Mouse (Mus musculus): Measurements from ENCODE around the gene Kif14. TPM values are rescaled to one million over a fixed set of nuclear protein-coding genes. Genes with fewer than 3 reads are reported as not detected.
"Not testable (repeated sequence)": the region's sequence is repeated elsewhere in the genome, so short reads cannot be mapped to it uniquely, and the experiment has no call there.

Kif14 gene
- polyA plus RNA-seq, 1 experiment from 2014 or later: 6.1 TPM

- H3K4me3 ChIP-seq: no peak overlapping the region
- H3K36me3 ChIP-seq: no peaks in the 10 kb centered on the region
- no peak overlapping the region for H3K27ac ChIP-seq
- no peaks in the 10 kb centered on the region for H3K9me3 ChIP-seq
- peaks cover 18% of the 10 kb centered on the region for H3K4me1 ChIP-seq (replicated peaks)
- H3K27me3 ChIP-seq (ENCODE audit: insufficient read depth, poor library complexity, severe bottlenecking): no peaks in the 10 kb centered on the region
- WGBS: 45% methylated on average over 7 of the region's 7 CpGs
- DNase-seq (ENCODE audit: low spot score): no peak
Measured at GRCm38 (mm10) chr1:136543920-136544319, 77.8 kb downstream of the Kif14 start.

GRCm38 (mm10) chr1:136547068-136547467 is 80.9 kb downstream of the Kif14 start:
- Histone ChIP-seq H3K27me3 (ENCODE audit: insufficient read depth, poor library complexity, severe bottlenecking) (no peaks in the 10 kb centered on the region), H3K4me3 (no peak overlapping the region), H3K27ac (no peak overlapping the region), H3K9me3 (no peaks in the 10 kb centered on the region), H3K4me1 (replicated peaks) (peaks cover 4% of the 10 kb centered on the region; the same call in 1 of the 2 replicates), H3K36me3 (no peaks in the 10 kb centered on the region)
- 91% methylated on average over 2 of the region's 2 CpGs for WGBS
- no peak for DNase-seq (ENCODE audit: low spot score)

- Histone ChIP-seq H3K4me1 (replicated peaks) (no peaks in the 10 kb centered on the region), H3K36me3 (no peaks in the 10 kb centered on the region), H3K27me3 (ENCODE audit: insufficient read depth, poor library complexity, severe bottlenecking) (no peaks in the 10 kb centered on the region), H3K27ac (no peak overlapping the region), H3K9me3 (no peaks in the 10 kb centered on the region), H3K4me3 (no peak overlapping the region)
- DNase-seq (ENCODE audit: low spot score): no peak
- WGBS: 92% methylated on average over 6 of the region's 6 CpGs
Measured at GRCm38 (mm10) chr1:136550285-136550684, 84.1 kb downstream of the Kif14 start.

- Histone ChIP-seq H3K36me3 (no peaks in the 10 kb centered on the region), H3K27me3 (ENCODE audit: insufficient read depth, poor library complexity, severe bottlenecking) (no peaks in the 10 kb centered on the region), H3K4me3 (no peak overlapping the region), H3K4me1 (replicated peaks) (no peaks in the 10 kb centered on the region; the same call in 1 of the 2 replicates), H3K27ac (no peak overlapping the region), H3K9me3 (no peaks in the 10 kb centered on the region)
- peak; percentile 82 for DNase-seq (ENCODE audit: low spot score)
- WGBS: 31% methylated on average over 16 of the region's 16 CpGs
Measured at GRCm38 (mm10) chr1:136550851-136551540, 84.9 kb downstream of the Kif14 start.

GRCm38 (mm10) chr1:136554686-136555085 is 88.5 kb downstream of the Kif14 start:
- Histone ChIP-seq H3K36me3 (no peaks in the 10 kb centered on the region), H3K9me3 (no peaks in the 10 kb centered on the region), H3K27ac (no peak overlapping the region), H3K4me1 (replicated peaks) (no peaks in the 10 kb centered on the region; the same call in 1 of the 2 replicates), H3K27me3 (ENCODE audit: insufficient read depth, poor library complexity, severe bottlenecking) (no peaks in the 10 kb centered on the region), H3K4me3 (no peak overlapping the region)
- DNase-seq (ENCODE audit: low spot score): no peak
- 86% methylated on average over 3 of the region's 3 CpGs for WGBS

GRCm38 (mm10) chr1:136555892-136556291 is 89.7 kb downstream of the Kif14 start:
- H3K9me3 ChIP-seq: no peaks in the 10 kb centered on the region
- DNase-seq (ENCODE audit: low spot score): no peak
- no peaks in the 10 kb centered on the region for H3K36me3 ChIP-seq
- no peak overlapping the region for H3K27ac ChIP-seq
- no peaks in the 10 kb centered on the region for H3K27me3 ChIP-seq (ENCODE audit: insufficient read depth, poor library complexity, severe bottlenecking)
- 56% methylated on average over 7 of the region's 7 CpGs for WGBS
- no peak overlapping the region for H3K4me3 ChIP-seq
- no peaks in the 10 kb centered on the region; the same call in 1 of the 2 replicates for H3K4me1 ChIP-seq (replicated peaks)

GRCm38 (mm10) chr1:136556643-136557042 is 90.5 kb downstream of the Kif14 start:
- H3K4me1 ChIP-seq (replicated peaks); H3K9me3 ChIP-seq; H3K4me3 ChIP-seq; DNase-seq (ENCODE audit: low spot score); H3K27me3 ChIP-seq (ENCODE audit: insufficient read depth, poor library complexity, severe bottlenecking); H3K36me3 ChIP-seq; H3K27ac ChIP-seq: not testable (repeated sequence)
- 90% methylated on average over 2 of the region's 2 CpGs for WGBS

- Histone ChIP-seq H3K4me3 (no peak overlapping the region), H3K27ac (no peak overlapping the region), H3K9me3 (no peaks in the 10 kb centered on the region), H3K36me3 (no peaks in the 10 kb centered on the region), H3K27me3 (ENCODE audit: insufficient read depth, poor library complexity, severe bottlenecking) (no peaks in the 10 kb centered on the region), H3K4me1 (replicated peaks) (peaks cover 7% of the 10 kb centered on the region; the same call in 1 of the 2 replicates)
- DNase-seq (ENCODE audit: low spot score): no peak
- 87% methylated on average over 12 of the region's 12 CpGs for WGBS
Measured at GRCm38 (mm10) chr1:136557436-136557835, 91.3 kb downstream of the Kif14 start.

- DNase-seq (ENCODE audit: low spot score): no peak
- Histone ChIP-seq H3K4me3 (no peak overlapping the region), H3K27ac (no peak overlapping the region), H3K9me3 (no peaks in the 10 kb centered on the region), H3K27me3 (ENCODE audit: insufficient read depth, poor library complexity, severe bottlenecking) (no peaks in the 10 kb centered on the region), H3K36me3 (no peaks in the 10 kb centered on the region), H3K4me1 (replicated peaks) (peaks cover 11% of the 10 kb centered on the region; the same call in 1 of the 2 replicates)
- 87% methylated on average over 5 of the region's 5 CpGs for WGBS
Measured at GRCm38 (mm10) chr1:136558762-136559161, 92.6 kb downstream of the Kif14 start.

- H3K27ac ChIP-seq: no peak overlapping the region
- no peaks in the 10 kb centered on the region for H3K36me3 ChIP-seq
- DNase-seq (ENCODE audit: low spot score): no peak
- H3K9me3 ChIP-seq: no peaks in the 10 kb centered on the region
- H3K4me3 ChIP-seq: no peak overlapping the region
- no peaks in the 10 kb centered on the region for H3K27me3 ChIP-seq (ENCODE audit: insufficient read depth, poor library complexity, severe bottlenecking)
- H3K4me1 ChIP-seq (replicated peaks): peaks cover 11% of the 10 kb centered on the region; the same call in 1 of the 2 replicates
- WGBS: 74% methylated on average over 5 of the region's 5 CpGs
Measured at GRCm38 (mm10) chr1:136559284-136559683, 93.1 kb downstream of the Kif14 start.

- Histone ChIP-seq H3K4me3 (no peak overlapping the region), H3K27me3 (ENCODE audit: insufficient read depth, poor library complexity, severe bottlenecking) (no peaks in the 10 kb centered on the region), H3K4me1 (replicated peaks) (peaks cover 11% of the 10 kb centered on the region; the same call in 1 of the 2 replicates), H3K36me3 (no peaks in the 10 kb centered on the region), H3K27ac (no peak overlapping the region), H3K9me3 (no peaks in the 10 kb centered on the region)
- 88% methylated on average over 9 of the region's 9 CpGs for WGBS
- no peak for DNase-seq (ENCODE audit: low spot score)
Measured at GRCm38 (mm10) chr1:136559774-136560173, 93.6 kb downstream of the Kif14 start.

GRCm38 (mm10) chr1:136561823-136562222 is 95.7 kb downstream of the Kif14 start:
- DNase-seq (ENCODE audit: low spot score): no peak
- Histone ChIP-seq H3K9me3 (no peaks in the 10 kb centered on the region), H3K4me3 (no peak overlapping the region), H3K4me1 (replicated peaks) (peaks cover 11% of the 10 kb centered on the region; the same call in 1 of the 2 replicates), H3K36me3 (no peaks in the 10 kb centered on the region), H3K27ac (no peak overlapping the region), H3K27me3 (ENCODE audit: insufficient read depth, poor library complexity, severe bottlenecking) (no peaks in the 10 kb centered on the region)
- 63% methylated on average over 10 of the region's 10 CpGs for WGBS

GRCm38 (mm10) chr1:136563149-136563548 is 97.0 kb downstream of the Kif14 start:
- no peaks in the 10 kb centered on the region for H3K36me3 ChIP-seq
- peaks cover 11% of the 10 kb centered on the region; the same call in 1 of the 2 replicates for H3K4me1 ChIP-seq (replicated peaks)
- DNase-seq (ENCODE audit: low spot score): no peak
- H3K27me3 ChIP-seq (ENCODE audit: insufficient read depth, poor library complexity, severe bottlenecking): no peaks in the 10 kb centered on the region
- H3K27ac ChIP-seq: no peak overlapping the region
- H3K9me3 ChIP-seq: no peaks in the 10 kb centered on the region
- 60% methylated on average over 11 of the region's 11 CpGs for WGBS
- no peak overlapping the region for H3K4me3 ChIP-seq
